Mouse (Mus musculus) kidney, postnatal 0 days (tissue): ENCODE results near the gene Mmp14. TPM values are rescaled to one million over a fixed set of nuclear protein-coding genes. Genes with fewer than 3 reads are reported as not detected.

Experiments
- ATAC-seq: fragments of 200-750 bp; cut with Nextera tagmentation; replicated peaks from 2 replicates; pipeline ENCODE4 v1.8.0; 2017; ENCODE audit warnings: low read depth, moderate number of reproducible peaks, moderate TSS enrichment, moderate library complexity; ENCODE audit not compliant: low FRiP score
- DNase-seq: peaks from one replicate; pipeline ENCODE4 v3.0.0-alpha.2; 2016; ENCODE audit warnings: low spot score
- H3K27ac ChIP-seq: fragments of 300-500 bp; sonication (generic); 2 replicates; pipeline ENCODE4 v1.5.1; 2014; ENCODE audit warnings: mild to moderate bottlenecking
- H3K27me3 ChIP-seq: fragments of 300-500 bp; sonication (generic); 2 replicates; pipeline ENCODE4 v1.6.1; 2014; ENCODE audit warnings: low read length, mixed read lengths; ENCODE audit not compliant: insufficient read depth
- H3K36me3 ChIP-seq: fragments of 300-500 bp; sonication (generic); 2 replicates; pipeline ENCODE4 v1.6.1; 2014; ENCODE audit warnings: low read length, mixed read lengths; ENCODE audit not compliant: insufficient read depth
- H3K4me1 ChIP-seq: fragments of 300-500 bp; sonication (generic); replicated peaks from 2 replicates; pipeline ENCODE4 v1.6.1; 2014; ENCODE audit warnings: antibody characterized with exemption, low read length, mixed read lengths; ENCODE audit not compliant: insufficient read depth
- H3K4me2 ChIP-seq: fragments of 300-500 bp; sonication (generic); 2 replicates; pipeline ENCODE4 v1.6.1; 2014; ENCODE audit warnings: mild to moderate bottlenecking, low read length, moderate library complexity, mixed read lengths
- H3K4me3 ChIP-seq: fragments of 300-500 bp; sonication (generic); replicated peaks from 2 replicates; pipeline ENCODE4 v1.5.1; 2014; ENCODE audit warnings: low read depth, low read length
- H3K9ac ChIP-seq: fragments of 300-500 bp; sonication (generic); 2 replicates; pipeline ENCODE4 v1.6.1; 2014; ENCODE audit warnings: low read depth, low read length
- H3K9me3 ChIP-seq: fragments of 300-500 bp; sonication (generic); replicated peaks from 2 replicates; pipeline ENCODE4 v1.6.1; 2016; ENCODE audit warnings: low read length, inconsistent platforms, mixed read lengths
- CTCF ChIP-seq: IDR thresholded peaks from 2 replicates; pipeline ENCODE4 v1.5.1; 2016; ENCODE audit warnings: antibody characterized with exemption, low read depth, mild to moderate bottlenecking, moderate library complexity
- WGBS: fragments of 180-500 bp; shearing (Covaris S2); extraction: QIAGEN DNeasy Blood & Tissue Kit; methylation state at CpG from one replicate; pipeline ENCODE4 v1.1.7; 2014; 5-methylcytosine and 5-hydroxymethylcytosine counted together
- polyA plus RNA-seq: library from polyadenylated mRNA; unstranded; fragments of >200 nt; fragmentation: Nextera tagmentation; extraction: Ambion mirVana; gene quantifications from 2 replicates; pipeline ENCODE4 v1.2.1, GENCODE M21; 2015

The Mmp14 gene
- polyA plus RNA-seq, 1 experiment from 2014 or later = 107 TPM

DNA sequence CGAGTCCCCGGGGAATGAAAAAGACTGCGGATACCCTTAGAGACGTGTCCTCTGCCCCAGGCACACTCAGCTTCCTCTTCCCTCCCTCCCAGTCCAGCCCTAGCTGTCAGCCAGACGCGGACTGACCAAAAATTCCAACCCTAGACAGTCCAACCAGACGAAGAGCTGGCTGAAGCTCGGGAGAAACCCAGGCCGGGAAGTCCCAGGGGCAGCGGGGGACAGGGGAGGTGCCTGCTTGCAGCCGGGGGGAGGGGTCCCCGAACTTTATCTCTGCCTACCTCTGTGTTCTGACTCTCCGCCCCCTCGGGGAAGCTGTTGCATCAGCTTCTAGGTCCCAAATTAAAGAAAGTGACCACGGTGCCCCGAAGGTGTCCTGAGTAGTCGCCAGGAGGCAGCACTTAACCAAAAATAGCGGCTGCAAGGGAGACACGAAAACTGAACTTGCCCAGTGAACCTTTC is 13.8 kb upstream of the Mmp14 start, which contains the start of gene Slc7a7:
TSS of gene Slc7a7 (minus strand) at position 158 of the 459 bp plus-strand sequence.
- Histone ChIP-seq H3K9ac (peak within 1 kb of the TSS; percentile 27; the same call in 1 of the 2 replicates), H3K36me3 (no peaks in the 10 kb centered on the region), H3K27ac (no peak within 1 kb of the TSS), H3K4me1 (peaks cover 27% of the 10 kb centered on the region), H3K27me3 (no peaks in the 10 kb centered on the region), H3K9me3 (no peaks in the 10 kb centered on the region), H3K4me2 (peak within 1 kb of the TSS; percentile 37), H3K4me3 (no peak within 1 kb of the TSS)
- 12% methylated on average over 19 of the region's 19 CpGs for WGBS
- DNase-seq = no peak
- peak; percentile 27; the same call in 1 of the 2 replicates for ATAC-seq
- TF ChIP-seq CTCF = peak; percentile 55

DNA sequence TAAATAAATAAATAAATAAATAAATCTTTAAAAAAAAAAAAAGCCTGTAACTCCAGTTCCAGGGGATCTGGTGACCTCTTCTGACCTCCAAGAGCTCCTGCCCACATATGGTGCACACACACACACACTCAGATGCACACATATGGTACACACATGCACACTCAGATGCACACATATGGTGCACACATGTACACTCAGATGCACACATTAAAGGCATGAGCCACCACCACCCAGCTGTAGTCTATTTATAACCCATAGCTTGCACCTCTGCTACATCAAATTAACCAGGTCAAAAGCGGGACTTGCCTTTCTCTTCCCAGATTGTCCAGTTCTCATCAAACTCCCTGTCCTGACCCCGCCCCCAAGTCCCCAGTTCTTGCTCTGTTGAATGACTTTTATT is 10.4 kb upstream of the Mmp14 start:
- no peaks in the 10 kb centered on the region for H3K9me3 ChIP-seq
- H3K36me3 ChIP-seq = no peaks in the 10 kb centered on the region
- H3K4me2 ChIP-seq = no peak overlapping the region
- H3K9ac ChIP-seq = no peak overlapping the region
- TF ChIP-seq CTCF = no peak
- DNase-seq (no peak), ATAC-seq (no peak)
- H3K27me3 ChIP-seq = no peaks in the 10 kb centered on the region
- 61% methylated on average over 2 of the region's 2 CpGs for WGBS
- H3K27ac ChIP-seq = no peak overlapping the region
- H3K4me3 ChIP-seq = no peak overlapping the region
- peaks cover 6% of the 10 kb centered on the region; the same call in 1 of the 2 replicates for H3K4me1 ChIP-seq

DNA sequence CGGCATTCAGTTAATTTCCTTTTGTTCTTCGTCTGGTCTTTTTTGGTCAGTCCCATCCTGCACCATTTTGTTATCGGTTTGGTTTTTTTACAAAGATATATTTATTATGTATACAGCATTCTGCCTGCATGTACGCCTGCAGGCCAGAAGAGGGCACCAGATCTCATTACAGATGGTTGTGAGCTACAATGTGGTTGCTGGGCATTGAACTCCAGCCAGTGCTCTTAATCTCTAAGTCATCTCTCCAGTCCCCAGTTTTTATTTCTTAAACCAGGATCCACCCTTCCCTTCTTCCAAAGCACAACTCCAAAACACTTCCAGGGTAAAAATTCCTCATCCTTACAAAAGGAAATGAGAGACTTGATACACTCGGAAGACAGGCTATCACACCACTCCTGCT is 8.0 kb upstream of the Mmp14 start:
- Histone ChIP-seq H3K27me3 (no peaks in the 10 kb centered on the region), H3K4me2 (no peak overlapping the region), H3K4me3 (no peak overlapping the region), H3K36me3 (no peaks in the 10 kb centered on the region), H3K9me3 (no peaks in the 10 kb centered on the region), H3K4me1 (no peaks in the 10 kb centered on the region; the same call in 1 of the 2 replicates), H3K27ac (no peak overlapping the region), H3K9ac (no peak overlapping the region)
- 60% methylated on average over 5 of the region's 5 CpGs for WGBS
- peak; percentile 84 for TF ChIP-seq CTCF
- DNase-seq (no peak), ATAC-seq (no peak)

DNA sequence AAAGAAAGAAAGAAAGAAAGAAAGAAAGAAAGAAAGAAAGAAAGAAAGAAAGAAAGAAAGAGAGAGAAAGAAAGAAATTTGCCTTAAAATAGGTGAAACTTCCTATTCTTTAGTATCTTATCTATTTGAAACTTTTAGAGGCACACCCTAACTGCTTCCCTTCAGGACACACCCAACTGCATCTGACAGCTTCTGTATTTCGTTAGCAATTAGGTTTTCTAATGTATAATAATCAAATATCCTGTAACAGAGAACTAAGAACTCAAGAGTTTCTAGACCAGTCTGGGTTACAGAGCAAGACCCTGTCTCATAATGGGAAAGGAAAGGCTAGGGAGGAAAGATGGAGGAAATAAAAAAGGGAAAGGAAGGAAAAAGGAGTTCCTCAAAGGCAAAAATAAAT is 6.8 kb upstream of the Mmp14 start:
- 0 out of 2 replicates have a peak, but pooled peaks cover 5% of the 10 kb centered on the region for H3K36me3 ChIP-seq
- no peak overlapping the region for H3K4me3 ChIP-seq
- H3K9me3 ChIP-seq = no peaks in the 10 kb centered on the region
- H3K4me1 ChIP-seq = peaks cover under 1% of the 10 kb centered on the region; the same call in 1 of the 2 replicates
- WGBS = 75% methylated on average over 1 of the region's 1 CpGs
- no peak for TF ChIP-seq CTCF
- H3K27ac ChIP-seq = no peak overlapping the region
- H3K4me2 ChIP-seq = no peak overlapping the region
- DNase-seq (no peak), ATAC-seq (no peak)
- H3K9ac ChIP-seq = no peak overlapping the region
- no peaks in the 10 kb centered on the region for H3K27me3 ChIP-seq

DNA sequence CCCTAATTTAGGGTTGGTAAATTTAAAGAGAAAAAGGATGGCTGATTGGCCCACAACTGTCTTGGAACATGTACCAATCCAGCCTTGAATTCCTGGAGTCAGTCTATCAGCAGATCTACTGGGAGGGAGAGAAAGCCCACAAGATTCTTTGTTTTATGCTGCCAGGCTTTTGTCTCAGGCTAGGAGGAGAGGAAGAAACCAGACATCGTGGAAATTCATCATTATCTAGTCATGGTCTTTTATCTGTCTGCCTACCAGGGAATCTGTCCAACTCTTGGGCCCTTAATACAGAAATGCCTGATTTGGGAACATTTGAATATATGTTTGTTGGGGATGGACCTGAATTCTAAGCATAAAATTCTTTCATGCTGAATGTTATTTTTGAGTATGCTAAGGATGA is 5.9 kb upstream of the Mmp14 start:
- H3K4me3 ChIP-seq = no peak overlapping the region
- DNase-seq = no peak

DNA sequence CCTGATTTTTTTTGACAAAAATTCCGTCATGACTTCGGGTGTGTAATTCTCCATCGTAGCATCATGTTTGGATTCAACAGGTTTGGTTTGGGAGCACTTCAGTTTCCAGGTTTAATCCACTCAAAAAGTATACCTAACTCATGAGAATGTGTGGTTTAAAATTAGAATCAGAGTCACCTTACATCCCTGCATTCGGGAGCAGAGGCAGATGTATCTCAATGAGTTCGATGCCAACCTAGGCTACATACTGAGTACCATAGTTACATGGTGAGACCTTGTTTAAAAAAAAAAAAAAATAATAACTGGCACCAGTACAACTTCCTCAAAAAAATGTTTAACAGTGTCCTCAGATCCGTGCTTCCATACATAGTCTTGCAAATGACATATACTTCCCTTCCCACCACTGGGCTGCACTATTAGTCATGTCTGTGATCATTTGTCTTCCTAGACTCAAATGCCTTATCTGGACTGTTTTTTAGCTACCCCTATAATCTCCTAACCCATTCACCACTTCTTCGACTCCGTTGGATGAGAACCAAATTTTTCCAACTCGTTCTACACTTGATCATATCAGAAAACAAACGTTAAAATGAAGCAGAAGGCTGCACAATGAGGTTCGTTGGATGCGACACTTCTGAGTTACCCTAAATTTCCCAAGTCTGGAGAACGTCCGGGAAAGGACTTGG is 5.3 kb upstream of the Mmp14 start:
- ATAC-seq = no peak

More for the DNA sequence above, 5.9 kb upstream of the Mmp14 start:
- Histone ChIP-seq H3K27me3 (no peaks in the 10 kb centered on the region), H3K4me2 (no peak overlapping the region), H3K36me3 (0 out of 2 replicates have a peak, but pooled peaks cover 6% of the 10 kb centered on the region), H3K9me3 (no peaks in the 10 kb centered on the region), H3K9ac (no peak overlapping the region), H3K4me1 (peaks cover 10% of the 10 kb centered on the region), H3K27ac (no peak overlapping the region)
- 84% methylated on average over 1 of the region's 1 CpGs for WGBS
- no peak for ATAC-seq
- TF ChIP-seq CTCF = no peak

More for the DNA sequence above, 5.3 kb upstream of the Mmp14 start:
- no peak for TF ChIP-seq CTCF
- peak overlapping the region; percentile 83 for H3K27ac ChIP-seq
- 33% methylated on average over 14 of the region's 14 CpGs for WGBS
- H3K9ac ChIP-seq = peak overlapping the region; percentile 85
- H3K4me2 ChIP-seq = peak overlapping the region; percentile 69
- peaks cover 16% of the 10 kb centered on the region for H3K4me1 ChIP-seq
- H3K36me3 ChIP-seq = 0 out of 2 replicates have a peak, but pooled peaks cover 6% of the 10 kb centered on the region
- DNase-seq = no peak
- no peaks in the 10 kb centered on the region for H3K9me3 ChIP-seq
- peak overlapping the region; percentile 82 for H3K4me3 ChIP-seq
- no peaks in the 10 kb centered on the region for H3K27me3 ChIP-seq
